Mouse (Mus musculus) heart, embryonic 10.5 days (tissue): ENCODE measurements around the gene Eps8. TPM values are rescaled to one million over a fixed set of nuclear protein-coding genes. Genes with fewer than 3 reads are reported as not detected.

ENCODE experiments used
- DNase-seq: peaks from one replicate; pipeline ENCODE4 v3.0.0-alpha.2; 2017; ENCODE audit warnings: low spot score
- H3K27ac ChIP-seq: fragments of 300-500 bp; sonication (generic); 2 replicates; pipeline ENCODE4 v1.5.1; 2016; ENCODE audit warnings: mild to moderate bottlenecking
- H3K27me3 ChIP-seq: fragments of 300-500 bp; sonication (generic); 2 replicates; pipeline ENCODE4 v1.6.1; 2016; ENCODE audit warnings: mild to moderate bottlenecking; ENCODE audit not compliant: poor library complexity, insufficient read depth, severe bottlenecking
- H3K36me3 ChIP-seq: fragments of 300-500 bp; sonication (generic); 2 replicates; pipeline ENCODE4 v1.6.1; 2016; ENCODE audit warnings: mild to moderate bottlenecking, moderate library complexity
- H3K4me1 ChIP-seq: fragments of 300-500 bp; sonication (generic); 2 replicates; pipeline ENCODE4 v1.6.1; 2016; ENCODE audit warnings: mild to moderate bottlenecking
- H3K4me3 ChIP-seq: fragments of 300-500 bp; sonication (generic); 2 replicates; pipeline ENCODE4 v1.5.1; 2016; ENCODE audit warnings: mild to moderate bottlenecking, moderate library complexity
- H3K9me3 ChIP-seq: fragments of 300-500 bp; sonication (generic); 2 replicates; pipeline ENCODE4 v1.6.1; 2016; ENCODE audit warnings: mild to moderate bottlenecking, moderate library complexity
- WGBS: fragments of 180-500 bp; shearing (Covaris S2); methylation state at CpG from one replicate; pipeline ENCODE4 v1.1.7; 2016; 5-methylcytosine and 5-hydroxymethylcytosine counted together
- polyA plus RNA-seq: library from polyadenylated mRNA; unstranded; fragments of >200 nt; fragmentation: Nextera tagmentation; extraction: Ambion mirVana; gene quantifications from 2 replicates; pipeline ENCODE4 v1.2.1, GENCODE M21; 2016

Eps8 gene
- polyA plus RNA-seq, 1 experiment from 2014 or later, result 16.3 TPM

GRCm38 (mm10) chr6:137546101-137546500, 108.6 kb downstream of the Eps8 start:
- Histone ChIP-seq H3K27me3 (no peaks in the 10 kb centered on the region), H3K4me3 (no peak overlapping the region), H3K36me3 (0 out of 2 replicates have a peak, but pooled peaks cover 3% of the 10 kb centered on the region), H3K27ac (no peak overlapping the region), H3K4me1 (peaks cover 44% of the 10 kb centered on the region), H3K9me3 (peaks cover 5% of the 10 kb centered on the region; the same call in 1 of the 2 replicates)
- WGBS, result 77% methylated on average over 6 of the region's 6 CpGs
- no peak for DNase-seq

GRCm38 (mm10) chr6:137545341-137545740, 109.3 kb downstream of the Eps8 start:
- H3K4me3 ChIP-seq, result no peak overlapping the region
- H3K27me3 ChIP-seq, result no peaks in the 10 kb centered on the region
- H3K9me3 ChIP-seq, result peaks cover 5% of the 10 kb centered on the region; the same call in 1 of the 2 replicates
- H3K4me1 ChIP-seq, result peaks cover 47% of the 10 kb centered on the region
- H3K36me3 ChIP-seq, result 0 out of 2 replicates have a peak, but pooled peaks cover 3% of the 10 kb centered on the region
- no peak overlapping the region for H3K27ac ChIP-seq
- DNase-seq, result no peak
- 85% methylated on average over 3 of the region's 3 CpGs for WGBS

GRCm38 (mm10) chr6:137542231-137543152, 112.2 kb downstream of the Eps8 start:
- no peak for DNase-seq
- H3K36me3 ChIP-seq, result 0 out of 2 replicates have a peak, but pooled peaks cover 3% of the 10 kb centered on the region
- peaks cover 5% of the 10 kb centered on the region; the same call in 1 of the 2 replicates for H3K9me3 ChIP-seq
- H3K4me3 ChIP-seq, result peak overlapping the region; percentile 4; the same call in 1 of the 2 replicates
- WGBS, result 5% methylated on average over 10 of the region's 10 CpGs
- peaks cover 36% of the 10 kb centered on the region for H3K4me1 ChIP-seq
- peak overlapping the region; percentile 53 for H3K27ac ChIP-seq
- no peaks in the 10 kb centered on the region for H3K27me3 ChIP-seq

GRCm38 (mm10) chr6:137541216-137542176, 113.2 kb downstream of the Eps8 start:
- 0 out of 2 replicates have a peak, but pooled peaks cover 3% of the 10 kb centered on the region for H3K36me3 ChIP-seq
- 46% methylated on average over 17 of the region's 17 CpGs for WGBS
- peaks cover 5% of the 10 kb centered on the region; the same call in 1 of the 2 replicates for H3K9me3 ChIP-seq
- H3K4me1 ChIP-seq, result peaks cover 36% of the 10 kb centered on the region
- H3K4me3 ChIP-seq, result no peak overlapping the region
- H3K27me3 ChIP-seq, result no peaks in the 10 kb centered on the region
- DNase-seq, result no peak
- peak overlapping the region; percentile 53; the same call in 1 of the 2 replicates for H3K27ac ChIP-seq

- H3K4me3 ChIP-seq, result no peak overlapping the region
- H3K9me3 ChIP-seq, result peaks cover 5% of the 10 kb centered on the region; the same call in 1 of the 2 replicates
- 70% methylated on average over 5 of the region's 5 CpGs for WGBS
- H3K36me3 ChIP-seq, result 0 out of 2 replicates have a peak, but pooled peaks cover 7% of the 10 kb centered on the region
- 0 out of 2 replicates have a peak overlapping the region, but pooled peaks have one; percentile 47 for H3K27ac ChIP-seq
- DNase-seq, result no peak
- peaks cover 36% of the 10 kb centered on the region for H3K4me1 ChIP-seq
- H3K27me3 ChIP-seq, result no peaks in the 10 kb centered on the region
These were observed 113.9 kb downstream of the Eps8 start for GRCm38 (mm10) chr6:137540800-137541199.

- 0 out of 2 replicates have a peak, but pooled peaks cover 9% of the 10 kb centered on the region for H3K36me3 ChIP-seq
- 72% methylated on average over 6 of the region's 6 CpGs for WGBS
- peaks cover 36% of the 10 kb centered on the region for H3K4me1 ChIP-seq
- no peaks in the 10 kb centered on the region for H3K27me3 ChIP-seq
- no peak overlapping the region for H3K4me3 ChIP-seq
- no peak overlapping the region for H3K27ac ChIP-seq
- DNase-seq, result no peak
- H3K9me3 ChIP-seq, result peaks cover 5% of the 10 kb centered on the region; the same call in 1 of the 2 replicates
These were observed 114.3 kb downstream of the Eps8 start for GRCm38 (mm10) chr6:137540346-137540745.

- Histone ChIP-seq H3K36me3 (0 out of 2 replicates have a peak, but pooled peaks cover 5% of the 10 kb centered on the region), H3K4me1 (peaks cover 36% of the 10 kb centered on the region), H3K9me3 (no peaks in the 10 kb centered on the region), H3K27ac (no peak overlapping the region), H3K27me3 (no peaks in the 10 kb centered on the region), H3K4me3 (no peak overlapping the region)
- DNase-seq, result no peak
- 75% methylated on average over 7 of the region's 7 CpGs for WGBS
These were observed 115.5 kb downstream of the Eps8 start for GRCm38 (mm10) chr6:137539219-137539618.

- H3K27me3 ChIP-seq, result no peaks in the 10 kb centered on the region
- 0 out of 2 replicates have a peak, but pooled peaks cover 7% of the 10 kb centered on the region for H3K36me3 ChIP-seq
- no peak overlapping the region for H3K27ac ChIP-seq
- 0 out of 2 replicates have a peak, but pooled peaks cover 2% of the 10 kb centered on the region for H3K4me1 ChIP-seq
- DNase-seq, result no peak
- H3K4me3 ChIP-seq, result no peak overlapping the region
- no peaks in the 10 kb centered on the region for H3K9me3 ChIP-seq
- 88% methylated on average over 8 of the region's 8 CpGs for WGBS
These were observed 121.9 kb downstream of the Eps8 start for GRCm38 (mm10) chr6:137532758-137533157.

- H3K9me3 ChIP-seq, result no peaks in the 10 kb centered on the region
- H3K27me3 ChIP-seq, result no peaks in the 10 kb centered on the region
- H3K36me3 ChIP-seq, result no peaks in the 10 kb centered on the region
- H3K27ac ChIP-seq, result no peak overlapping the region
- 0 out of 2 replicates have a peak, but pooled peaks cover 2% of the 10 kb centered on the region for H3K4me1 ChIP-seq
- DNase-seq, result no peak
- H3K4me3 ChIP-seq, result no peak overlapping the region
- WGBS, result 17% methylated on average over 3 of the region's 3 CpGs
These were observed 128.9 kb downstream of the Eps8 start for GRCm38 (mm10) chr6:137525769-137526168.

GRCm38 (mm10) chr6:137520343-137520704, 134.4 kb downstream of the Eps8 start:
- Histone ChIP-seq H3K27ac (no peak overlapping the region), H3K4me1 (no peaks in the 10 kb centered on the region), H3K4me3 (no peak overlapping the region), H3K36me3 (no peaks in the 10 kb centered on the region), H3K9me3 (no peaks in the 10 kb centered on the region), H3K27me3 (no peaks in the 10 kb centered on the region; the same call in 1 of the 2 replicates)
- no peak for DNase-seq
- 81% methylated on average over 8 of the region's 8 CpGs for WGBS

- 80% methylated on average over 11 of the region's 11 CpGs for WGBS
- Histone ChIP-seq H3K4me3 (no peak overlapping the region), H3K4me1 (no peaks in the 10 kb centered on the region), H3K9me3 (no peaks in the 10 kb centered on the region), H3K27me3 (no peaks in the 10 kb centered on the region; the same call in 1 of the 2 replicates), H3K36me3 (no peaks in the 10 kb centered on the region), H3K27ac (no peak overlapping the region)
- no peak for DNase-seq
These were observed 134.9 kb downstream of the Eps8 start for GRCm38 (mm10) chr6:137519529-137520342.
